Mouse (Mus musculus): ENCODE results near the gene Bpi. TPM values are rescaled to one million over a fixed set of nuclear protein-coding genes. Genes with fewer than 3 reads are reported as not detected.

Gene Bpi
- polyA plus RNA-seq, 1 experiment from 2014 or later: not detected

DNA sequence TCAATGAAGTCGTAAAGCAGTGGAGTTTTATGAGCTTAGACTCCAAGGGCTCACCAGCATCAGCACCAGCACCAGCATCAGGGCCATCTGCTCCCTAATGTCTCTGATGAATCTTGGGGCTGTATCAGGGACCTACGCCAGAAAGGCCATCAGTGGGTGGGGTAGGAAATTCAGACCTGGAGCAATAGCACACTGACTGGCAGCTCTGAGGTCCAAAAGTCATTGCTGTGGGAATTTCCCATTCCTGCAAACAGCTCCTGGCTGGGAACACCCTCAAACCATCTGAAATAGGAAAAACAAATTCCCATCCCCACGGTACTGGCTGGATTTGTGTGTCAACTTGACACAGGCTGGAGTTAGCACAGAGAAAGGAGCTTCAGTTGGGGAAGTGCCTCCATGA, 44.9 kb downstream of the Bpi start:
- Histone ChIP-seq H3K9me3 (ENCODE audit: control insufficient read depth, low read length) (no peaks in the 10 kb centered on the region), H3K27me3 (replicated peaks; ENCODE audit: control insufficient read depth, insufficient read depth, low read length) (no peaks in the 10 kb centered on the region), H3K27ac (ENCODE audit: low read length) (no peak overlapping the region), H3K4me2 (ENCODE audit: low read depth, low read length) (no peak overlapping the region), H3K36me3 (ENCODE audit: control insufficient read depth, insufficient read depth, low read length) (no peaks in the 10 kb centered on the region), H3K9ac (ENCODE audit: low read depth, low read length) (no peak overlapping the region), H3K4me1 (ENCODE audit: control insufficient read depth, insufficient read depth, low read length) (peaks cover 9% of the 10 kb centered on the region; the same call in 1 of the 2 replicates), H3K4me3 (ENCODE audit: low read length) (no peak overlapping the region)
- no peak for ATAC-seq
- 52% methylated on average over 3 of the region's 3 CpGs for WGBS

DNA sequence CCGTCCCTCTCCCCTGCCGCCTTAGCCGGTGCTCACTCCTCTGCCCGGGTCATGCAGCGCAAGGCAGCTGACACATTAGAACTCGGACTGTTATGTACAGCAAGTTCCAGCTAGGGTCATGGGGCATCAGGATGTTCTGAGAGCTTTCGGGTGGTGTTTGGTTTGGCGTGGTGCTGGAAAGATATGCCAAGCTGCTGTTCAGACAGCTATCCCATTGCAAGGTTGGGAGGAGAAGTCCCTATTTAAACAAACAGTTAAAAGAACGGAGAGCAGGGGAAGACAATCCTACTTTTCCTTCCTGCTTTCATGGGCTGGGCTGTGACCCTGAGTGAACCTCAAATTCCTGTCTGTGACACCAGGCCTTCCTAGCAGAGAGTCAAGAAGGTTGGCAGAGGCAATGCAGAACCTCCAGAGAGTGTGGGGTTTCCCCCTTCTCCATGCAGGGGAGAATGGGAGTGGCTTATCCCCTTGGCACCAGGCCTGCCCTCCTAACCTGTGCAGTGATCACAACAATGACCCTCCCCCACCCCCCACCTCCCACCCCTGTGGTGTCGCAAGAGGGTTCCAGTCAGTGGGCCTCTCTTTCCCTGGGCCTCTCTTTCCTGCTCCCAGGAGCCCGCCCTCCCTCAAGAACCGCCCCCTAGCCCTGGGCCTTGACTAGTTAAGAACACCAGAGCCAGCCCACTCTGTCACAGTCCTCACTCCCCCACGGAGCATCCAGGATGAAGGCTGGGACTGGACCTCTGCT, 48.2 kb downstream of the Bpi start, which contains the start of gene Lbp:
Lbp (plus strand) TSS at position 546 of the 748 bp plus-strand sequence.
- Histone ChIP-seq H3K36me3 (ENCODE audit: control insufficient read depth, insufficient read depth, low read length) (no peaks in the 10 kb centered on the region), H3K4me2 (ENCODE audit: low read depth, low read length) (0 out of 2 replicates have a peak within 1 kb of the TSS, but pooled peaks have one; percentile 20), H3K4me3 (ENCODE audit: low read length) (no peak within 1 kb of the TSS), H3K4me1 (ENCODE audit: control insufficient read depth, insufficient read depth, low read length) (peaks cover 9% of the 10 kb centered on the region; the same call in 1 of the 2 replicates), H3K27ac (ENCODE audit: low read length) (peak within 1 kb of the TSS; percentile 25; the same call in 1 of the 2 replicates), H3K27me3 (replicated peaks; ENCODE audit: control insufficient read depth, insufficient read depth, low read length) (no peaks in the 10 kb centered on the region), H3K9ac (ENCODE audit: low read depth, low read length) (no peak within 1 kb of the TSS), H3K9me3 (ENCODE audit: control insufficient read depth, low read length) (no peaks in the 10 kb centered on the region)
- 24% methylated on average over 12 of the region's 13 CpGs for WGBS
- ATAC-seq: peak; percentile 89

DNA sequence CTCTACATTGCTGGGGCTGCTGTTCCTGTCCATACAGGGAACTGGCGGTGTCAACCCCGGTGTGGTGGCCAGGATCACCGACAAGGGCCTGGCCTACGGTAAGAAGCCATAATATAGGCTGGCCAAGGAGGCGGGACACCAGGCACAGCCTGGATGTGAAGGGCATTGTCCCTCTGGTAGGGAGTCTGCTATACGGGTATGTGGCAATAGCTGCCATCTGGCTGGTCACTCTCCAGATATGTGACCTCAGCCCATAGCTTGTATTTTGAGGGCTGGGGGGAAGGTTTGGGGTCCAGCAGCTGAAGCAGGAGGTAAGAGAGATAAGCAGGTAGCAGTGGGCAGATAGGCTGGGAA, 48.8 kb downstream of the Bpi start:
- no peaks in the 10 kb centered on the region for H3K36me3 ChIP-seq (ENCODE audit: control insufficient read depth, insufficient read depth, low read length)
- peak; percentile 47 for ATAC-seq
- no peaks in the 10 kb centered on the region for H3K9me3 ChIP-seq (ENCODE audit: control insufficient read depth, low read length)
- H3K27me3 ChIP-seq (replicated peaks; ENCODE audit: control insufficient read depth, insufficient read depth, low read length): no peaks in the 10 kb centered on the region
- H3K4me1 ChIP-seq (ENCODE audit: control insufficient read depth, insufficient read depth, low read length): peaks cover 9% of the 10 kb centered on the region; the same call in 1 of the 2 replicates
- WGBS: 41% methylated on average over 6 of the region's 6 CpGs
- no peak overlapping the region for H3K27ac ChIP-seq (ENCODE audit: low read length)
- no peak overlapping the region for H3K9ac ChIP-seq (ENCODE audit: low read depth, low read length)
- no peak overlapping the region for H3K4me2 ChIP-seq (ENCODE audit: low read depth, low read length)
- no peak overlapping the region for H3K4me3 ChIP-seq (ENCODE audit: low read length)

DNA sequence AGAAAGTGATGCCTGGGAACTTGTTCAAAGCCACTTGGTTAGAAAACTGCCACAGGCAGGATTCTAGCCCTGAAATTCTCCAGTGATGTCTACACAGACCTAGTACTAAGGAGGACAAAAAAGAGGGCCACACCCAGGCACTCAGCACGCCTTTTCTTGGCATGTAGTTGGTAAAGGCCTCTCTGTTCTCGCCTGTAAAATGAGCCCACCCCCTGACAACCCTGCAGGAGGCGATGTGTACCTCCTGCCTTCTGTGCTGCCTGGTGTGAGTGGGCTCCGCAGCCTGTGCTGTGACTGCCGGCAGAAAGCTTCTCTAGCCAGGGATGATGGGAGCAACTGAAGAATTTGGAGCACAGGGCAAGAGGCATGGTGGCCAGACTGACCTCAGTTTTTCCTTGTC, 50.4 kb downstream of the Bpi start:
- no peak overlapping the region for H3K27ac ChIP-seq (ENCODE audit: low read length)
- H3K36me3 ChIP-seq (ENCODE audit: control insufficient read depth, insufficient read depth, low read length): no peaks in the 10 kb centered on the region
- peaks cover 9% of the 10 kb centered on the region; the same call in 1 of the 2 replicates for H3K4me1 ChIP-seq (ENCODE audit: control insufficient read depth, insufficient read depth, low read length)
- ATAC-seq: no peak
- 58% methylated on average over 5 of the region's 5 CpGs for WGBS
- H3K4me3 ChIP-seq (ENCODE audit: low read length): no peak overlapping the region
- H3K27me3 ChIP-seq (replicated peaks; ENCODE audit: control insufficient read depth, insufficient read depth, low read length): no peaks in the 10 kb centered on the region
- H3K4me2 ChIP-seq (ENCODE audit: low read depth, low read length): no peak overlapping the region
- H3K9me3 ChIP-seq (ENCODE audit: control insufficient read depth, low read length): no peaks in the 10 kb centered on the region
- H3K9ac ChIP-seq (ENCODE audit: low read depth, low read length): no peak overlapping the region

DNA sequence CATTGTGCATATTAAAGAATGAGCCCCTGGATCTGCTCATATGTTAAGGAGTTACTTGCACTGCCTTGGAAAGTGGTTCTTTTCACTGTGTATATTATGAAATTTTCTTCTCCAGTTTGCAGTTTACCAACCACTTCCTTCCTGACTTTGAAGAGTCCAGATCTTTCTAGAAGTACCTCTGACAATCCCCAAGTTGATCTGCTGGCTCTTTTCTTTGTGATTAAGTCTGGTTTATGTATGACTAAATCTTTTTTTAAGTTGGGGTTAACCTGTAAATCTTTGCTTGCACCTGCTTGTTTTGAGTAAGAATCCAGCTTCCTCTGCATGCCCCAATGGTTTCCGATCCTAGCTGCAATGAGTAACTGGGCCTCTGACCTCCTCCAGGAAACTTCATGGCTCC, 55.2 kb downstream of the Bpi start:
- Histone ChIP-seq H3K4me3 (ENCODE audit: low read length) (no peak overlapping the region), H3K4me2 (ENCODE audit: low read depth, low read length) (no peak overlapping the region), H3K4me1 (ENCODE audit: control insufficient read depth, insufficient read depth, low read length) (no peaks in the 10 kb centered on the region), H3K9me3 (ENCODE audit: control insufficient read depth, low read length) (no peaks in the 10 kb centered on the region), H3K27me3 (replicated peaks; ENCODE audit: control insufficient read depth, insufficient read depth, low read length) (no peaks in the 10 kb centered on the region), H3K27ac (ENCODE audit: low read length) (no peak overlapping the region), H3K36me3 (ENCODE audit: control insufficient read depth, insufficient read depth, low read length) (no peaks in the 10 kb centered on the region), H3K9ac (ENCODE audit: low read depth, low read length) (no peak overlapping the region)
- WGBS: 81% methylated on average over 1 of the region's 1 CpGs
- no peak for ATAC-seq

DNA sequence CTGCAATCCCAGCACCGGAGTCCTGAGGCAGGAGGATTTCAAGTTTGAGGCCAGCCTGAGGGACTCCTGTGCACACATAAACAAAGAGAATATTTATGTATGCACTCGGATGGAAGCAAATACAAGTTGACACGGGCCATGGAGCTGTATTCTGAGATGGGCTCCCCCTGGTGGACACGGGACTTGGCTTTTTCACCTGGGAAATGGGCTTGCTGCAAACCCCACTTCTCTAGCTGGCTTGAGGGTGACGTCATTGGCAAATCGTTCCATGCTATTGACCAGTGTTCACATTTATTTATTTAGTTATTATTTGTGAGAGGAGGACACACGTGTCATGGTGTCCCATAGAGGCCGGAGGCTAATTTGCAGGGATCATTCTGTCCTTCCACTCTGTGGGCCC, 58.5 kb downstream of the Bpi start:
- no peak overlapping the region for H3K4me2 ChIP-seq (ENCODE audit: low read depth, low read length)
- H3K27me3 ChIP-seq (replicated peaks; ENCODE audit: control insufficient read depth, insufficient read depth, low read length): no peaks in the 10 kb centered on the region
- no peaks in the 10 kb centered on the region for H3K9me3 ChIP-seq (ENCODE audit: control insufficient read depth, low read length)
- no peaks in the 10 kb centered on the region for H3K4me1 ChIP-seq (ENCODE audit: control insufficient read depth, insufficient read depth, low read length)
- no peak overlapping the region for H3K27ac ChIP-seq (ENCODE audit: low read length)
- no peaks in the 10 kb centered on the region for H3K36me3 ChIP-seq (ENCODE audit: control insufficient read depth, insufficient read depth, low read length)
- H3K9ac ChIP-seq (ENCODE audit: low read depth, low read length): no peak overlapping the region
- no peak overlapping the region for H3K4me3 ChIP-seq (ENCODE audit: low read length)
- ATAC-seq: no peak
- 69% methylated on average over 8 of the region's 8 CpGs for WGBS

DNA sequence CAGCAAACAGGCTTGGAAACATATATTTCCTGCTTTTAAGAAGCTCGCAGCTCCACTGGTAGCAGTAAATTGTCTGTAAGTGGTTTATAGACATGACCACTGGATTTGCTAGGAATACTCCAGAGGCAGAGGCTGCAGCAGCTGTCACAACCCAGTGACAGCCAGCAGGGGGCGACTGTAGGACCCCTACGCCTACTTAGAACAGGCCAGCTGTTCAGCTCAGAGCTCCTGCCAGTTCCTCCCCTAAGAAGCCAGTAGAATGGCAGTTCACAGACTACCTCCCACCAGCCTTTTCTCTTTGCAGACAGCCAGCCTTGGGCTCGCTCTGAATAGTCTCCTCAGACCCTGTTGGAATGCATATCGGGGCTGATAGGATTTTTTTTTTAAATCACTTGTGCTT, 59.1 kb downstream of the Bpi start:
- Histone ChIP-seq H3K4me3 (ENCODE audit: low read length) (no peak overlapping the region), H3K27me3 (replicated peaks; ENCODE audit: control insufficient read depth, insufficient read depth, low read length) (no peaks in the 10 kb centered on the region), H3K27ac (ENCODE audit: low read length) (no peak overlapping the region), H3K9ac (ENCODE audit: low read depth, low read length) (no peak overlapping the region), H3K36me3 (ENCODE audit: control insufficient read depth, insufficient read depth, low read length) (no peaks in the 10 kb centered on the region), H3K4me2 (ENCODE audit: low read depth, low read length) (no peak overlapping the region), H3K4me1 (ENCODE audit: control insufficient read depth, insufficient read depth, low read length) (no peaks in the 10 kb centered on the region), H3K9me3 (ENCODE audit: control insufficient read depth, low read length) (no peaks in the 10 kb centered on the region)
- WGBS: 15% methylated on average over 5 of the region's 5 CpGs
- ATAC-seq: no peak

DNA sequence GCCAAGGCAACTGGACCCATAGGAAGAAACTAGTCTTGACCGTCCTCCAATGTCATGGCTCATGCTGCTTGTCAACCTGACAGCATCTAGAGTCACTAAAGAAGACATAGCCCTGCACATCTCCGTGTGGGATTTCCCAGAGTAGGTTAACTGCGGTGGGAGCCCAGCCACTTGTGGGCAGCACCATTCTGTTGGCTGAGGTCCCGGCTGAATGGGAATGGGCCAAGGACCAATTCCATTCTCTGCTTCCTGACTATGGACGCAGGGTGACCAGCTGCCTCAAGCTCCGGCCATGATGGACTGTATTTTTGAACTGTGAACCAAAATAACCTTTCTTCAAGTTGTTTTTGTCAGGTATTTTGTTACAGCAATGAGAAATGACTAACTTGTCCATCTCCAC, 63.7 kb downstream of the Bpi start:
- H3K27ac ChIP-seq (ENCODE audit: low read length): no peak overlapping the region
- 88% methylated on average over 6 of the region's 6 CpGs for WGBS
- no peaks in the 10 kb centered on the region for H3K27me3 ChIP-seq (replicated peaks; ENCODE audit: control insufficient read depth, insufficient read depth, low read length)
- ATAC-seq: no peak
- H3K36me3 ChIP-seq (ENCODE audit: control insufficient read depth, insufficient read depth, low read length): no peaks in the 10 kb centered on the region
- no peaks in the 10 kb centered on the region for H3K4me1 ChIP-seq (ENCODE audit: control insufficient read depth, insufficient read depth, low read length)
- H3K4me3 ChIP-seq (ENCODE audit: low read length): no peak overlapping the region
- no peak overlapping the region for H3K4me2 ChIP-seq (ENCODE audit: low read depth, low read length)
- H3K9ac ChIP-seq (ENCODE audit: low read depth, low read length): no peak overlapping the region
- H3K9me3 ChIP-seq (ENCODE audit: control insufficient read depth, low read length): no peaks in the 10 kb centered on the region

DNA sequence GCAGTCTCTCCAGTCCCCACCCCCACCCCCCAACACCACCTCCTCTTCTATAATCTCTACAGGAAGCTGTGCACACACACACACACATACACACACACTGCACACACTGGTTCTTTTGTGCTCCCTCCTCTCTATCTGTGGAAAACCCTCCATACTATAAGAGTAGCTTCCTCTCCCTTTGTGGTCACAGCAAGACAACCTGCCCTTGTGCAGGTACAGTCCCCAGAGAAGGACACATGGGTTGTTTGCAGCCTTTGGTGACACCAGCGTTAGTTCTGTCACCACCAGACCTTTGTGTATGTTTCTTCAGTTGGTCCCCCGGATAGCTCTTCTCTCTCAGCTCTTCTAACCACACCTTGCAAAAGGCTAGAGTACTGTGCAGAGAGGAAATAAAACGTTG, 65.0 kb downstream of the Bpi start:
- ATAC-seq: no peak
- Histone ChIP-seq H3K4me1 (ENCODE audit: control insufficient read depth, insufficient read depth, low read length) (no peaks in the 10 kb centered on the region), H3K9me3 (ENCODE audit: control insufficient read depth, low read length) (no peaks in the 10 kb centered on the region), H3K9ac (ENCODE audit: low read depth, low read length) (no peak overlapping the region), H3K4me3 (ENCODE audit: low read length) (no peak overlapping the region), H3K27me3 (replicated peaks; ENCODE audit: control insufficient read depth, insufficient read depth, low read length) (no peaks in the 10 kb centered on the region), H3K4me2 (ENCODE audit: low read depth, low read length) (no peak overlapping the region), H3K27ac (ENCODE audit: low read length) (no peak overlapping the region), H3K36me3 (ENCODE audit: control insufficient read depth, insufficient read depth, low read length) (no peaks in the 10 kb centered on the region)
- 68% methylated on average over 3 of the region's 3 CpGs for WGBS
